Mouse (Mus musculus) erythroblast, embryonic 14.5 days (primary cell): ENCODE data around the gene Cdon. TPM values are rescaled to one million over a fixed set of nuclear protein-coding genes. Genes with fewer than 3 reads are reported as not detected.

Experiments
- H3K27me3 ChIP-seq: 2 replicates; pipeline ENCODE4 v1.6.1; 2012; ENCODE audit warnings: inconsistent platforms; ENCODE audit not compliant: control insufficient read depth
- H3K36me3 ChIP-seq: 2 replicates; pipeline ENCODE4 v1.6.1; 2012; ENCODE audit warnings: mild to moderate bottlenecking, inconsistent platforms; ENCODE audit not compliant: control insufficient read depth
- H3K4me1 ChIP-seq: 2 replicates; pipeline ENCODE4 v1.6.1; 2012; ENCODE audit warnings: inconsistent platforms; ENCODE audit not compliant: control insufficient read depth
- H3K4me3 ChIP-seq: replicated peaks from 2 replicates; pipeline ENCODE3; 2012; ENCODE audit warnings: moderate library complexity, mild to moderate bottlenecking, inconsistent platforms
- H3K9me3 ChIP-seq: 2 replicates; pipeline ENCODE4 v1.6.1; 2012; ENCODE audit warnings: low read length, inconsistent platforms, mixed read lengths; ENCODE audit not compliant: control insufficient read depth
- GATA1 ChIP-seq: IDR thresholded peaks from 2 replicates; pipeline ENCODE4 v1.6.1; 2012; ENCODE audit warnings: low read length, inconsistent platforms, mixed read lengths
- TAL1 ChIP-seq: IDR thresholded peaks from 3 replicates; pipeline ENCODE4 v1.6.1; 2012; ENCODE audit warnings: low read length, inconsistent platforms, mixed read lengths
- polyA plus RNA-seq: library from polyadenylated mRNA; stranded (reverse); fragments of >175 nt; gene quantifications from 2 replicates; pipeline ENCODE4 v1.2.3, GENCODE M21; 2012

Cdon gene
- polyA plus RNA-seq, 1 experiment: not detected

GRCm38 (mm10) chr9:35513900-35514299 is 93.0 kb downstream of the Cdon start:
- TF ChIP-seq TAL1 (no peak), GATA1 (no peak)
- no peaks in the 10 kb centered on the region for H3K9me3 ChIP-seq
- no peaks in the 10 kb centered on the region for H3K4me1 ChIP-seq
- H3K36me3 ChIP-seq: no peaks in the 10 kb centered on the region
- no peaks in the 10 kb centered on the region for H3K27me3 ChIP-seq
- H3K4me3 ChIP-seq: no peak overlapping the region

- no peak for TF ChIP-seq TAL1
- no peak for TF ChIP-seq GATA1
- H3K9me3 ChIP-seq: no peaks in the 10 kb centered on the region
Observed at GRCm38 (mm10) chr9:35516182-35516581, 95.3 kb downstream of the Cdon start.

GRCm38 (mm10) chr9:35516711-35517110 is 95.8 kb downstream of the Cdon start:
- no peaks in the 10 kb centered on the region for H3K9me3 ChIP-seq
- H3K36me3 ChIP-seq: no peaks in the 10 kb centered on the region
- no peak overlapping the region for H3K4me3 ChIP-seq
- no peaks in the 10 kb centered on the region for H3K4me1 ChIP-seq
- no peak for TF ChIP-seq TAL1
- TF ChIP-seq GATA1: no peak
- no peaks in the 10 kb centered on the region for H3K27me3 ChIP-seq

More at GRCm38 (mm10) chr9:35516182-35516581, 95.3 kb downstream of the Cdon start:
- no peak overlapping the region for H3K4me3 ChIP-seq
- no peaks in the 10 kb centered on the region for H3K36me3 ChIP-seq
- no peaks in the 10 kb centered on the region for H3K27me3 ChIP-seq
- H3K4me1 ChIP-seq: no peaks in the 10 kb centered on the region

- no peaks in the 10 kb centered on the region for H3K27me3 ChIP-seq
- H3K9me3 ChIP-seq: no peaks in the 10 kb centered on the region
- no peak for TF ChIP-seq GATA1
- TF ChIP-seq TAL1: no peak
- H3K4me3 ChIP-seq: no peak within 1 kb of the TSS
- H3K4me1 ChIP-seq: no peaks in the 10 kb centered on the region
- no peaks in the 10 kb centered on the region for H3K36me3 ChIP-seq
Observed at GRCm38 (mm10) chr9:35518169-35518568, 97.2 kb downstream of the Cdon start, which contains the start of gene Gm1113. Gene Gm1113, minus strand, starts transcription at chr9:35518269.

- Histone ChIP-seq H3K4me3 (no peak overlapping the region), H3K4me1 (no peaks in the 10 kb centered on the region), H3K36me3 (no peaks in the 10 kb centered on the region), H3K9me3 (no peaks in the 10 kb centered on the region), H3K27me3 (no peaks in the 10 kb centered on the region)
- TF ChIP-seq TAL1 (no peak), GATA1 (no peak)
Observed at GRCm38 (mm10) chr9:35520631-35521348, 99.9 kb downstream of the Cdon start.

- H3K9me3 ChIP-seq: no peaks in the 10 kb centered on the region
- H3K36me3 ChIP-seq: no peaks in the 10 kb centered on the region
- H3K27me3 ChIP-seq: no peaks in the 10 kb centered on the region
- no peaks in the 10 kb centered on the region for H3K4me1 ChIP-seq
- H3K4me3 ChIP-seq: no peak overlapping the region
- TF ChIP-seq GATA1: no peak
- TF ChIP-seq TAL1: no peak
Observed at GRCm38 (mm10) chr9:35522241-35522640, 101.3 kb downstream of the Cdon start.

- Histone ChIP-seq H3K4me3 (no peak overlapping the region), H3K9me3 (no peaks in the 10 kb centered on the region), H3K4me1 (no peaks in the 10 kb centered on the region), H3K27me3 (no peaks in the 10 kb centered on the region), H3K36me3 (no peaks in the 10 kb centered on the region)
- TF ChIP-seq GATA1: no peak
- TF ChIP-seq TAL1: no peak
Observed at GRCm38 (mm10) chr9:35522821-35523515, 102.0 kb downstream of the Cdon start.

GRCm38 (mm10) chr9:35523541-35523940 is 102.6 kb downstream of the Cdon start:
- Histone ChIP-seq H3K27me3 (no peaks in the 10 kb centered on the region), H3K36me3 (no peaks in the 10 kb centered on the region), H3K4me3 (no peak overlapping the region), H3K4me1 (no peaks in the 10 kb centered on the region), H3K9me3 (no peaks in the 10 kb centered on the region)
- no peak for TF ChIP-seq TAL1
- TF ChIP-seq GATA1: no peak

- Histone ChIP-seq H3K9me3 (no peaks in the 10 kb centered on the region), H3K36me3 (no peaks in the 10 kb centered on the region), H3K4me3 (no peak overlapping the region), H3K27me3 (no peaks in the 10 kb centered on the region), H3K4me1 (no peaks in the 10 kb centered on the region)
- TF ChIP-seq GATA1 (no peak), TAL1 (no peak)
Observed at GRCm38 (mm10) chr9:35523941-35524411, 103.0 kb downstream of the Cdon start.
